Mouse (Mus musculus) lung, postnatal 0 days (tissue): Measurements from ENCODE around the gene Gcnt4. TPM values are rescaled to one million over a fixed set of nuclear protein-coding genes. Genes with fewer than 3 reads are reported as not detected.

ENCODE experiments used
- ATAC-seq: fragments of 200-750 bp; cut with Nextera tagmentation; 2 replicates; pipeline ENCODE4 v1.8.0; 2017; ENCODE audit warnings: moderate library complexity
- DNase-seq: peaks from one replicate; pipeline ENCODE4 v3.0.0-alpha.2; 2016; ENCODE audit warnings: low spot score
- H3K27ac ChIP-seq: fragments of 300-500 bp; sonication (generic); 2 replicates; pipeline ENCODE4 v1.5.1; 2014; ENCODE audit warnings: antibody characterized with exemption, mild to moderate bottlenecking, low read length, mixed read lengths
- H3K27me3 ChIP-seq: fragments of 300-500 bp; sonication (generic); replicated peaks from 2 replicates; pipeline ENCODE4 v1.6.1; 2014; ENCODE audit warnings: low read length, mixed read lengths; ENCODE audit not compliant: insufficient read depth
- H3K36me3 ChIP-seq: fragments of 300-500 bp; sonication (generic); 2 replicates; pipeline ENCODE4 v1.6.1; 2014; ENCODE audit warnings: low read length, mixed read lengths; ENCODE audit not compliant: insufficient read depth
- H3K4me1 ChIP-seq: fragments of 300-500 bp; sonication (generic); 2 replicates; pipeline ENCODE4 v1.6.1; 2014; ENCODE audit warnings: antibody characterized with exemption, low read depth, low read length, mixed read lengths; ENCODE audit not compliant: insufficient read depth
- H3K4me2 ChIP-seq: fragments of 300-500 bp; sonication (generic); replicated peaks from 2 replicates; pipeline ENCODE4 v1.6.1; 2014; ENCODE audit warnings: low read depth, mild to moderate bottlenecking, low read length, moderate library complexity, mixed read lengths
- H3K4me3 ChIP-seq: fragments of 300-500 bp; sonication (generic); 2 replicates; pipeline ENCODE4 v1.5.1; 2014; ENCODE audit warnings: low read depth, low read length
- H3K9ac ChIP-seq: fragments of 300-500 bp; sonication (generic); replicated peaks from 2 replicates; pipeline ENCODE4 v1.6.1; 2014; ENCODE audit warnings: low read depth, mild to moderate bottlenecking
- H3K9me3 ChIP-seq: fragments of 300-500 bp; sonication (generic); 2 replicates; pipeline ENCODE4 v1.6.1; 2016; ENCODE audit warnings: low read length, mixed read lengths
- CTCF ChIP-seq: IDR thresholded peaks from 2 replicates; pipeline ENCODE4 v1.5.1; 2016; ENCODE audit warnings: antibody characterized with exemption, mild to moderate bottlenecking
- EP300 ChIP-seq: IDR thresholded peaks from 2 replicates; pipeline ENCODE4 v1.6.1; 2016; ENCODE audit warnings: antibody characterized with exemption, mild to moderate bottlenecking, control low read depth
- WGBS: fragments of 180-500 bp; shearing (Covaris S2); extraction: QIAGEN DNeasy Blood & Tissue Kit; methylation state at CpG from one replicate; pipeline ENCODE4 v1.1.7; 2014; 5-methylcytosine and 5-hydroxymethylcytosine counted together
- polyA plus RNA-seq: library from polyadenylated mRNA; unstranded; fragments of >200 nt; fragmentation: Nextera tagmentation; extraction: Ambion mirVana; gene quantifications from 2 replicates; pipeline ENCODE4 v1.2.1, GENCODE M21; 2015

The Gcnt4 gene
- polyA plus RNA-seq, 1 experiment from 2014 or later, result 0.27 TPM

DNA sequence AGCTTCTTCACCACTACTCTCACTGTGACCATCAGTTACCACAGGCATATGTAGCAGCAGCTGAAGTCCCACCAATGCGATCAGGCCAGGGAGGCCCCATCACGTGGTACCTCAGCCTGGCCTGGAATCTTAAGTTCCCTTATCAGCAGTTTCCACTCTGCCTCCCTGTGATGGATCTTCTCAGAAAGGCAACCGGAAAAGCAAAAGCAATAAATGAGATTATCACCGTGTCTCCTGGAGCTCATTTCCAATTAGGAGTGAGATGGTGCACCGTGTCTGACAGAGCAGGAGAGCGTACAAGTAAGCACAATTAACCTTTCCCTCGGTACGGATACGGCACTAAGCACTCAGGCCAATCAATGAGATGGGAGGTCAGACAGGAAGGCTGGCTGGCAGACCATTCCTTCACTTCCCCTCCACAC lies 47.4 kb downstream of the Gcnt4 start:
- ATAC-seq (no peak), DNase-seq (no peak)
- Histone ChIP-seq H3K27me3 (no peaks in the 10 kb centered on the region), H3K9me3 (no peaks in the 10 kb centered on the region), H3K4me1 (no peaks in the 10 kb centered on the region), H3K36me3 (no peaks in the 10 kb centered on the region), H3K27ac (no peak overlapping the region), H3K9ac (no peak overlapping the region), H3K4me3 (no peak overlapping the region), H3K4me2 (no peak overlapping the region)
- TF ChIP-seq EP300 (no peak), CTCF (no peak)
- 49% methylated on average over 9 of the region's 9 CpGs for WGBS

DNA sequence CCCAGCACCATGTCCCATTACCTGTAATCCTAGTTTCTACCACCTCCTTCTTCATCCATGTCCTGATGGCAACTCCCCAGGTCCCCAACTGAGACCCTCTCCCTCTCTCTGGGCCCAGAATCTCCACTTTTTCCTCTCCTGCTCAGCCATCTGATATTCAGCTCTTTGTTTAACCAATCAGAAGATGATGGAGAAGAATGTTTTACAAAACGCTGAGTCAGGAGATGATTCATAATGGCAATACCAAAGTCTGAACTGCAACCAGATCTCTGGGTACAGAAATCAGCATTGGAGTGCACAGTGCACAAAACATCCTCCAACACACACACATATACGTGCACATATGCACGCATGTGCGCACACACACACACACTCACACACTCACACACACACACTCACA lies 48.8 kb downstream of the Gcnt4 start:
- H3K27ac ChIP-seq, result no peak overlapping the region
- WGBS, result 89% methylated on average over 4 of the region's 4 CpGs
- H3K27me3 ChIP-seq, result no peaks in the 10 kb centered on the region
- TF ChIP-seq EP300 (no peak), CTCF (no peak)
- DNase-seq (no peak), ATAC-seq (no peak)
- no peaks in the 10 kb centered on the region for H3K4me1 ChIP-seq
- no peaks in the 10 kb centered on the region for H3K9me3 ChIP-seq
- H3K4me2 ChIP-seq, result no peak overlapping the region
- H3K4me3 ChIP-seq, result no peak overlapping the region
- H3K9ac ChIP-seq, result no peak overlapping the region
- H3K36me3 ChIP-seq, result no peaks in the 10 kb centered on the region

DNA sequence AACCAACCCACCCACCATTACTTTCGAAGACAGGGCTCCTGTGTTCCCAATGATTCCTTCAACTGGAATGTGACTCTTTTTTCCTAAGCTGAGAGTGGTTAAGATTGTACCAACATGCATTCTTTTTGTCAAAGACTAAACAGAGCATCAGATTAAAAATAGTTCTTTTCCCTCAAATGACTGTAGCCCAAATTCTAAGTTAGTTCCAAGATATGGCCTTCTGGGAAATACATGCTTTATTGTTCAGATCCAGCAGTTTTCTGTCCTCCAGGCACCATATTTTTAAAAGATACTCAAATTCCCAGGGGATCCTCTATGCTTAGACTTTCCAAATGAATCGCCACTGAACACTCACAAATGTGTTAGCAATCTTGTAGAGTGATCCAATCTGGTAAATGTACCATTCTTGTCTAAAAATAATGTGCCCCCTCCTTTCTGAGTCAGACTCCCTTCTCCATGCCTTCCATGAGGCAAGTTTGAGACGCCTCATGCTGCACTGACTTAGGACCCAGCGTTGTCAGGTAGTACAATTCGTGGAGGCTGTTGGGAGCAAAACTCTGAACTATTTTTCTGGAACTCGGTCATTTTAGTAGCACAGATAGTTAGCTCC lies 52.6 kb downstream of the Gcnt4 start:
- Histone ChIP-seq H3K36me3 (no peaks in the 10 kb centered on the region), H3K9ac (no peak overlapping the region), H3K27me3 (no peaks in the 10 kb centered on the region), H3K27ac (no peak overlapping the region), H3K4me3 (no peak overlapping the region), H3K4me2 (no peak overlapping the region), H3K9me3 (no peaks in the 10 kb centered on the region), H3K4me1 (no peaks in the 10 kb centered on the region)
- TF ChIP-seq EP300 (no peak), CTCF (no peak)
- no peak for DNase-seq
- 79% methylated on average over 6 of the region's 6 CpGs for whole genome bisulfite sequencing
- ATAC-seq, result no peak

DNA sequence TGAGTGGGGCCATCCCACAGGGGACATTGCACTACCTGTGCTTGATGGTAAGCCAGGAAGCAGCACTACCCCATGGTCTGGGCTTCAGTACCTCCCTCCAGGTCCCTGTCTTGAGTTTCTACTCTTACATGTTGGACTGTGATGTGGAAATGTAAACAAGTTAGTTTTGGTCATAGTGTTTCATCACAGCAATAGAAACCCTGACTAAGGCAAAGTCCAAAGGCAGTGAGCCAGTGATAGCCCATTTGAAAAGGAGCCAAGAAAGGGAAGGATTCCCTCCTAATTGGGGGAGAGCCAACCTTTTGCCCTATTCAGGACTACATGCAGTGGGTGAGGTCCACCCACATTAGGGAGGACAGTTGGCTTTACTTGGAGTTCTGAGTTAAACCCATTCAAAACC lies 56.1 kb downstream of the Gcnt4 start:
- TF ChIP-seq CTCF (no peak), EP300 (no peak)
- Histone ChIP-seq H3K9me3 (no peaks in the 10 kb centered on the region), H3K9ac (no peak overlapping the region), H3K4me1 (no peaks in the 10 kb centered on the region), H3K27me3 (no peaks in the 10 kb centered on the region), H3K4me3 (no peak overlapping the region), H3K4me2 (no peak overlapping the region), H3K36me3 (no peaks in the 10 kb centered on the region), H3K27ac (no peak overlapping the region)
- DNase-seq, result no peak
- no peak for ATAC-seq

DNA sequence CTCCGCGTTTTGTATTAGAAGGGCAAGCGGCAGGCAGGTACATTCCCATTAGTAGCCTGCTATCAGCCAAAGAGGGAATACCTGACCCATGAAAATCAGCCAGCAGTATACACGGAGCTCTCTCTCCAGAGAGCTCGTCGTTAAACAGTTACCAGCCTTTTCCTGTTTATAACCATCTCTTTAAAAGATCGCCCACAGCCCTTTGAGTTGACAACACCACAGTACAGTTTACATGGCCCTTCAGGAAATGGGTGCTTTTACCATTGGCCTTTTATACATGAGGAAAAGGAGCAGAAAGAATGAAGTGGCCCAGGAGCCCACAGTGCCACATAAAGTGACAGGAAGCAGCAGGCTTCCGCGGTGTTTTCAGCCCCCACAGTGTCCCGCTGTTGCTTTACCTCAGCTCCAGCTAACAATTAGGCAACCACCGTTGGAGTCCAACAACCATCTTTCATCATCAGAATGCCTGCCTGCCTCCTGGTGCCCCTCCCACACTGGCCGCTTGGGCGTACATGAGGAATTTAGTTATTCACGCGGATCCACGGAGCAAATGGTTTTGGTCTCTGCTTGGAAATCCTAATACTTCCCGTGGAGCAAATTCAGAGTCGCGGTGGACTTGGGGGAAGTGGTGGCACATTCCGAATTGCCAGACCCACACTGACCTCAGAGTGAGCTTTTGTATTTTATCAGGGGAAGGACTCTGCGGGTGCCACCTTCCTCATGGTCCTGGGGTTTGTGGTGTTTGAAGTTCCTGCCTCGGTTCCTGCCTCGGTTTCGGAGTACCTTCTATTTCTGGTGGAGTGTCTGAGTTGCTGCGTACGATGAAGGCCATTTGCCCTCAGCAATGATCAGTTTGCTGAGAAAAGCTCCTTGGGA lies 59.0 kb downstream of the Gcnt4 start:
- TF ChIP-seq EP300 (no peak), CTCF (no peak)
- ATAC-seq, result no peak; the same call in 1 of the 2 replicates
- no peak overlapping the region for H3K4me3 ChIP-seq
- 36% methylated on average over 26 of the region's 26 CpGs for WGBS
- peak overlapping the region; percentile 42 for H3K4me2 ChIP-seq
- no peaks in the 10 kb centered on the region for H3K27me3 ChIP-seq
- H3K27ac ChIP-seq, result no peak overlapping the region
- H3K9ac ChIP-seq, result no peak overlapping the region
- H3K9me3 ChIP-seq, result no peaks in the 10 kb centered on the region
- H3K36me3 ChIP-seq, result no peaks in the 10 kb centered on the region
- peak; percentile 20 for DNase-seq
- no peaks in the 10 kb centered on the region for H3K4me1 ChIP-seq

DNA sequence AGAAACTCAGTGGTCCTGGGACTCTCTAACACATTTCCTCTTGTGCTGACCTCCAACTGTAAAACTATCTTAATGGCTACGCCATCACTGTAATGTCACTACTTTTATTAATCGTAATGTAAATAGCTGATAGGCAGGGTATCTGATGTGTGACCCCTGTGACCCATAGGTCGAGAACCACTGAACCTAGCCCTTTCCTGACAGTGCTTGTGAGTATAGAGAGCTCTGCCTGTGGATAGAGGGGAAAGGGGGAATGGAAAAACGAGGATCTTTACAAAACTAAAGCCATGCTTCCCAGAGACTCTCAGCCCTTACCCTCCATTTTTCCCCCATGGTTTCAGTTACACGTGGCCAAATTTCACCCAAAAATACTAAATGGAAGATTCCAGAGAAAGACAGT lies 60.2 kb downstream of the Gcnt4 start:
- no peak overlapping the region for H3K9ac ChIP-seq
- TF ChIP-seq EP300 (no peak), CTCF (no peak)

More for the DNA sequence above, 60.2 kb downstream of the Gcnt4 start:
- H3K4me1 ChIP-seq, result no peaks in the 10 kb centered on the region
- no peak overlapping the region for H3K27ac ChIP-seq
- no peaks in the 10 kb centered on the region for H3K9me3 ChIP-seq
- H3K36me3 ChIP-seq, result no peaks in the 10 kb centered on the region
- no peak overlapping the region for H3K4me2 ChIP-seq
- H3K27me3 ChIP-seq, result no peaks in the 10 kb centered on the region
- ATAC-seq (no peak), DNase-seq (no peak)
- WGBS, result 74% methylated on average over 5 of the region's 5 CpGs
- no peak overlapping the region for H3K4me3 ChIP-seq
